Mouse (Mus musculus) neural tube, embryonic 12.5 days (tissue): ENCODE data around the gene Ash1l. TPM values are rescaled to one million over a fixed set of nuclear protein-coding genes. Genes with fewer than 3 reads are reported as not detected.
A peak's percentile ranks its signal among the peaks of the same experiment; 100 is the strongest.

ENCODE experiments used
- ATAC-seq: fragments of 200-750 bp; cut with Nextera tagmentation; 2 replicates; pipeline ENCODE4 v1.8.0; 2017; ENCODE audit warnings: low read depth, mild to moderate bottlenecking, moderate TSS enrichment, moderate library complexity; ENCODE audit not compliant: low FRiP score
- H3K27ac ChIP-seq: fragments of 300-500 bp; sonication (generic); 2 replicates; pipeline ENCODE4 v1.5.1; 2016
- H3K27me3 ChIP-seq: fragments of 300-500 bp; sonication (generic); replicated peaks from 2 replicates; pipeline ENCODE4 v1.6.1; 2016; ENCODE audit warnings: mild to moderate bottlenecking
- H3K36me3 ChIP-seq: fragments of 300-500 bp; sonication (generic); 2 replicates; pipeline ENCODE4 v1.6.1; 2016; ENCODE audit warnings: mild to moderate bottlenecking
- H3K4me1 ChIP-seq: fragments of 300-500 bp; sonication (generic); 2 replicates; pipeline ENCODE4 v1.6.1; 2016
- H3K4me2 ChIP-seq: fragments of 300-500 bp; sonication (generic); replicated peaks from 2 replicates; pipeline ENCODE4 v1.6.1; 2016; ENCODE audit warnings: mild to moderate bottlenecking
- H3K4me3 ChIP-seq: fragments of 300-500 bp; sonication (generic); 2 replicates; pipeline ENCODE4 v1.5.1; 2016
- H3K9ac ChIP-seq: fragments of 300-500 bp; sonication (generic); 2 replicates; pipeline ENCODE4 v1.6.1; 2016; ENCODE audit warnings: mild to moderate bottlenecking
- H3K9me3 ChIP-seq: fragments of 300-500 bp; sonication (generic); 2 replicates; pipeline ENCODE4 v1.6.1; 2016; ENCODE audit warnings: mild to moderate bottlenecking
- WGBS: fragments of 180-500 bp; shearing (Covaris S2); methylation state at CpG from one replicate; pipeline ENCODE4 v1.1.7; 2016; 5-methylcytosine and 5-hydroxymethylcytosine counted together
- polyA plus RNA-seq: library from polyadenylated mRNA; unstranded; fragments of >200 nt; fragmentation: Nextera tagmentation; extraction: Ambion mirVana; gene quantifications from 2 replicates; pipeline ENCODE4 v1.2.1, GENCODE M21; 2016

Ash1l gene
- polyA plus RNA-seq, 1 experiment from 2014 or later, result 18.7 TPM

- peaks cover 26% of the 10 kb centered on the region for H3K36me3 ChIP-seq
- no peak overlapping the region for H3K27ac ChIP-seq
- H3K4me2 ChIP-seq, result peak overlapping the region; percentile 90
- WGBS, result 1% methylated on average over 19 of the region's 19 CpGs
- H3K9ac ChIP-seq, result peak overlapping the region; percentile 75
- peak overlapping the region; percentile 75 for H3K4me3 ChIP-seq
- H3K9me3 ChIP-seq, result no peaks in the 10 kb centered on the region
- peaks cover 26% of the 10 kb centered on the region for H3K4me1 ChIP-seq
- peak; percentile 24; the same call in 1 of the 2 replicates for ATAC-seq
- H3K27me3 ChIP-seq, result no peaks in the 10 kb centered on the region
These were observed 151.0 kb downstream of the Ash1l start for GRCm38 (mm10) chr3:89101459-89101811.

- H3K27me3 ChIP-seq, result no peaks in the 10 kb centered on the region
- under 1% methylated on average over 26 of the region's 26 CpGs for WGBS
- peak; percentile 99 for ATAC-seq
- peak within 1 kb of the TSS; percentile 90 for H3K4me2 ChIP-seq
- H3K36me3 ChIP-seq, result peaks cover 21% of the 10 kb centered on the region
- no peaks in the 10 kb centered on the region for H3K9me3 ChIP-seq
- peak within 1 kb of the TSS; percentile 75 for H3K4me3 ChIP-seq
- H3K27ac ChIP-seq, result peak within 1 kb of the TSS; percentile 1; the same call in 1 of the 2 replicates
- peaks cover 26% of the 10 kb centered on the region for H3K4me1 ChIP-seq
- peak within 1 kb of the TSS; percentile 75 for H3K9ac ChIP-seq
These were observed 151.5 kb downstream of the Ash1l start, which contains the start of gene Fdps for GRCm38 (mm10) chr3:89101812-89102494. Fdps (minus strand) TSS chr3:89101959.

GRCm38 (mm10) chr3:89102495-89103290, 152.3 kb downstream of the Ash1l start:
- no peaks in the 10 kb centered on the region for H3K27me3 ChIP-seq
- peak overlapping the region; percentile 90 for H3K4me2 ChIP-seq
- H3K9ac ChIP-seq, result no peak overlapping the region
- ATAC-seq, result no peak
- peaks cover 19% of the 10 kb centered on the region for H3K36me3 ChIP-seq
- peak overlapping the region; percentile 1; the same call in 1 of the 2 replicates for H3K27ac ChIP-seq
- H3K4me1 ChIP-seq, result peaks cover 26% of the 10 kb centered on the region
- 68% methylated on average over 12 of the region's 12 CpGs for WGBS
- no peaks in the 10 kb centered on the region for H3K9me3 ChIP-seq
- H3K4me3 ChIP-seq, result no peak overlapping the region

- Histone ChIP-seq H3K27ac (no peak overlapping the region), H3K27me3 (no peaks in the 10 kb centered on the region), H3K36me3 (peaks cover 14% of the 10 kb centered on the region), H3K9ac (no peak overlapping the region), H3K9me3 (no peaks in the 10 kb centered on the region), H3K4me3 (no peak overlapping the region), H3K4me2 (no peak overlapping the region), H3K4me1 (peaks cover 26% of the 10 kb centered on the region)
- ATAC-seq, result no peak
- 79% methylated on average over 4 of the region's 4 CpGs for WGBS
These were observed 152.8 kb downstream of the Ash1l start for GRCm38 (mm10) chr3:89103291-89103595.

GRCm38 (mm10) chr3:89106881-89107280, 156.5 kb downstream of the Ash1l start:
- Histone ChIP-seq H3K4me3 (no peak overlapping the region), H3K9ac (no peak overlapping the region), H3K36me3 (no peaks in the 10 kb centered on the region), H3K9me3 (no peaks in the 10 kb centered on the region), H3K27me3 (no peaks in the 10 kb centered on the region), H3K4me1 (no peaks in the 10 kb centered on the region), H3K4me2 (no peak overlapping the region), H3K27ac (no peak overlapping the region)
- ATAC-seq, result no peak

GRCm38 (mm10) chr3:89107545-89107944, 157.1 kb downstream of the Ash1l start:
- Histone ChIP-seq H3K4me1 (no peaks in the 10 kb centered on the region), H3K9me3 (no peaks in the 10 kb centered on the region), H3K4me2 (no peak overlapping the region), H3K9ac (no peak overlapping the region), H3K4me3 (no peak overlapping the region), H3K27ac (no peak overlapping the region), H3K36me3 (no peaks in the 10 kb centered on the region), H3K27me3 (no peaks in the 10 kb centered on the region)
- no peak for ATAC-seq
- WGBS, result 76% methylated on average over 3 of the region's 3 CpGs

- Histone ChIP-seq H3K36me3 (no peaks in the 10 kb centered on the region), H3K27ac (no peak overlapping the region), H3K9me3 (no peaks in the 10 kb centered on the region), H3K4me3 (no peak overlapping the region), H3K4me2 (no peak overlapping the region), H3K9ac (no peak overlapping the region), H3K4me1 (no peaks in the 10 kb centered on the region), H3K27me3 (no peaks in the 10 kb centered on the region)
- WGBS, result 72% methylated on average over 1 of the region's 1 CpGs
- ATAC-seq, result no peak
These were observed 157.7 kb downstream of the Ash1l start for GRCm38 (mm10) chr3:89108146-89108545.

- Histone ChIP-seq H3K27me3 (no peaks in the 10 kb centered on the region), H3K9me3 (no peaks in the 10 kb centered on the region), H3K9ac (no peak overlapping the region), H3K36me3 (no peaks in the 10 kb centered on the region), H3K4me1 (no peaks in the 10 kb centered on the region), H3K27ac (no peak overlapping the region), H3K4me2 (no peak overlapping the region), H3K4me3 (no peak overlapping the region)
- WGBS, result 88% methylated on average over 4 of the region's 4 CpGs
- no peak for ATAC-seq
These were observed 162.6 kb downstream of the Ash1l start for GRCm38 (mm10) chr3:89113058-89113457.

- Histone ChIP-seq H3K4me1 (no peaks in the 10 kb centered on the region), H3K9me3 (no peaks in the 10 kb centered on the region), H3K27me3 (no peaks in the 10 kb centered on the region), H3K36me3 (no peaks in the 10 kb centered on the region), H3K4me2 (no peak overlapping the region), H3K4me3 (no peak overlapping the region), H3K9ac (no peak overlapping the region), H3K27ac (no peak overlapping the region)
- no peak for ATAC-seq
- 3% methylated on average over 2 of the region's 2 CpGs for WGBS
These were observed 165.1 kb downstream of the Ash1l start for GRCm38 (mm10) chr3:89115522-89115921.

- no peaks in the 10 kb centered on the region for H3K27me3 ChIP-seq
- no peak overlapping the region for H3K27ac ChIP-seq
- no peak overlapping the region for H3K4me3 ChIP-seq
- H3K4me2 ChIP-seq, result no peak overlapping the region
- ATAC-seq, result no peak
- H3K9me3 ChIP-seq, result no peaks in the 10 kb centered on the region
- H3K4me1 ChIP-seq, result no peaks in the 10 kb centered on the region
- H3K9ac ChIP-seq, result no peak overlapping the region
- H3K36me3 ChIP-seq, result no peaks in the 10 kb centered on the region
- WGBS, result 78% methylated on average over 2 of the region's 2 CpGs
These were observed 172.9 kb downstream of the Ash1l start for GRCm38 (mm10) chr3:89123313-89123712.

- H3K36me3 ChIP-seq, result no peaks in the 10 kb centered on the region
- no peak overlapping the region for H3K4me2 ChIP-seq
- no peak overlapping the region for H3K4me3 ChIP-seq
- no peak overlapping the region for H3K27ac ChIP-seq
- ATAC-seq, result no peak
- H3K27me3 ChIP-seq, result no peaks in the 10 kb centered on the region
- H3K9ac ChIP-seq, result no peak overlapping the region
- no peaks in the 10 kb centered on the region for H3K9me3 ChIP-seq
- H3K4me1 ChIP-seq, result no peaks in the 10 kb centered on the region
- 89% methylated on average over 3 of the region's 3 CpGs for WGBS
These were observed 173.8 kb downstream of the Ash1l start for GRCm38 (mm10) chr3:89124241-89124640.

- no peak overlapping the region for H3K4me3 ChIP-seq
- H3K4me2 ChIP-seq, result no peak overlapping the region
- H3K4me1 ChIP-seq, result no peaks in the 10 kb centered on the region
- 92% methylated on average over 3 of the region's 3 CpGs for WGBS
- no peak overlapping the region for H3K27ac ChIP-seq
- no peaks in the 10 kb centered on the region for H3K36me3 ChIP-seq
- no peaks in the 10 kb centered on the region for H3K9me3 ChIP-seq
- H3K9ac ChIP-seq, result no peak overlapping the region
- ATAC-seq, result no peak
- no peaks in the 10 kb centered on the region for H3K27me3 ChIP-seq
These were observed 175.6 kb downstream of the Ash1l start for GRCm38 (mm10) chr3:89125981-89126380.
